Mouse (Mus musculus): ENCODE results near the gene Golim4.
A peak's percentile ranks its signal among the peaks of the same experiment; 100 is the strongest.
"Not testable (repeated sequence)": the region's sequence is repeated elsewhere in the genome, so short reads cannot be mapped to it uniquely, and the experiment has no call there.

The Golim4 gene

GRCm38 (mm10) chr3:75956551-75957302 lies at the start of gene Golim4:
Gene Golim4 (minus strand): TSS chr3:75956949.
- DNase-seq (ENCODE audit: low spot score in 2 of 2) = peak; percentile 78 to 79

GRCm38 (mm10) chr3:76005621-76006020 lies 48.9 kb upstream of the Golim4 start:
- DNase-seq (ENCODE audit: low spot score in 2 of 2) = no peak

GRCm38 (mm10) chr3:76001156-76001555 lies 44.4 kb upstream of the Golim4 start:
- peak in 1 of 2 experiments; percentile 50 for DNase-seq (ENCODE audit: low spot score in 2 of 2)

GRCm38 (mm10) chr3:76000481-76000880 lies 43.7 kb upstream of the Golim4 start:
- DNase-seq (ENCODE audit: low spot score in 2 of 2) = no peak

- DNase-seq (ENCODE audit: low spot score in 2 of 2) = peak in 1 of 2 experiments; percentile 4
These were observed 24.4 kb upstream of the Golim4 start for GRCm38 (mm10) chr3:75981031-75981750.

GRCm38 (mm10) chr3:75962784-75963772 lies 6.3 kb upstream of the Golim4 start:
- not testable (repeated sequence) for DNase-seq (ENCODE audit: low spot score in 2 of 2)

GRCm38 (mm10) chr3:75955661-75956491 lies 873 bp downstream of the Golim4 start:
- DNase-seq (ENCODE audit: low spot score in 2 of 2) = peak; percentile 13 to 15

- no peak for DNase-seq (ENCODE audit: low spot score in 2 of 2)
These were observed 2.6 kb downstream of the Golim4 start for GRCm38 (mm10) chr3:75954185-75954584.

- no peak for DNase-seq (ENCODE audit: low spot score in 2 of 2)
These were observed 4.3 kb downstream of the Golim4 start for GRCm38 (mm10) chr3:75952328-75953060.

- DNase-seq (ENCODE audit: low spot score in 2 of 2) = no peak
These were observed 5.9 kb downstream of the Golim4 start for GRCm38 (mm10) chr3:75950897-75951296.

GRCm38 (mm10) chr3:75949358-75949757 lies 7.4 kb downstream of the Golim4 start:
- DNase-seq (ENCODE audit: low spot score in 2 of 2) = no peak

- no peak for DNase-seq (ENCODE audit: low spot score in 2 of 2)
These were observed 8.1 kb downstream of the Golim4 start for GRCm38 (mm10) chr3:75948541-75949095.

GRCm38 (mm10) chr3:75948003-75948402 lies 8.7 kb downstream of the Golim4 start:
- DNase-seq (ENCODE audit: low spot score in 2 of 2) = no peak

- no peak for DNase-seq (ENCODE audit: low spot score in 2 of 2)
These were observed 14.3 kb downstream of the Golim4 start for GRCm38 (mm10) chr3:75942303-75943060.

- DNase-seq (ENCODE audit: low spot score in 2 of 2) = no peak
These were observed 14.9 kb downstream of the Golim4 start for GRCm38 (mm10) chr3:75941864-75942263.

GRCm38 (mm10) chr3:75936152-75936551 lies 20.6 kb downstream of the Golim4 start:
- no peak for DNase-seq (ENCODE audit: low spot score in 2 of 2)

GRCm38 (mm10) chr3:75930659-75931225 lies 26.0 kb downstream of the Golim4 start:
- no peak for DNase-seq (ENCODE audit: low spot score in 2 of 2)

- no peak for DNase-seq (ENCODE audit: low spot score in 2 of 2)
These were observed 26.7 kb downstream of the Golim4 start for GRCm38 (mm10) chr3:75929926-75930548.
